Mouse (Mus musculus): ENCODE data around the gene Dnah12.

DNA sequence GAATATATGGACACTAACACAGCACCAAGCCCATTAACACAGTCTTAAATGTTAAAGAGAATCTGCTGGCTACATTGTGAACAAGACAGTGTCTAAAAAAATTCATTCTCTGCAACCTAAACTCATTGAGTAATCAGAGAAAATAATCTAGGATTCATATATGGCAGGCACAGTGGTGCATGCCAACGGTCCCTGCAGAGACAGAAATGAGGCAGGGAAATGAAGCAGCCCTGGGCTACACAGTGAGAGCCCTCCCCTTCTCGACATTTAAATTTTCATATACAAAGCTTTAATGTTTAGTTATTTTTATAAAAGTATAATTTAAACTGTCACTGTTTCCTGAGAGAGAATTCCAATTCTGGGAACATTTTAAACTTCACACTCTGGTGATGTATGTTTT is 206.4 kb downstream of the Dnah12 start:
- no peak for TF ChIP-seq POLR2A (IDR thresholded peaks at IDR 0.05; ENCODE audit: low read depth, low read length)
- no peak for TF ChIP-seq CTCF (IDR thresholded peaks at IDR 0.05; ENCODE audit: extremely low read depth, insufficient read depth, insufficient read length, insufficient replicate concordance)
